Mouse (Mus musculus): ENCODE measurements around the gene Prkce.
A peak's percentile ranks its signal among the peaks of the same experiment; 100 is the strongest.

The Prkce gene

DNA sequence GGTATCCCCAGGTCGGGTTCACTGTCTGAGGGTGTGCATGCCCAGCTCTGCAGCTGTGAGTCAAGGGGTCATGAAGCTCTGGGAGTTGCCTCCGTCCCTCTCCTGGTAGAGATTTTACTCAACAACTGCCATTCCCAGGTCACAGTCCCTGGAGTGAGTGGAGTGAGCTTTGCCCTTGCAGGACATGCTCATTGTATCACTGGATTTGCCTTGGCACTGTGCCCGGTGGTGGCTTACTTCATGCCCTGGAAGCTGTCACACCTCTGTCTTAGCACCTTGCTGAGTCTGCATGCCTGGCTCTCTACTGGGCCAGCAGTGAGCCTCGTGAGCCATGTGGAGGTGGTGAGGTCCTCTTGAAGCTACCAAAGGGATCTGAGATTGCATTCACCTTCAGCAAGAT is 167.4 kb downstream of the Prkce start:
- no peak for DNase-seq (ENCODE audit: low spot score)

DNA sequence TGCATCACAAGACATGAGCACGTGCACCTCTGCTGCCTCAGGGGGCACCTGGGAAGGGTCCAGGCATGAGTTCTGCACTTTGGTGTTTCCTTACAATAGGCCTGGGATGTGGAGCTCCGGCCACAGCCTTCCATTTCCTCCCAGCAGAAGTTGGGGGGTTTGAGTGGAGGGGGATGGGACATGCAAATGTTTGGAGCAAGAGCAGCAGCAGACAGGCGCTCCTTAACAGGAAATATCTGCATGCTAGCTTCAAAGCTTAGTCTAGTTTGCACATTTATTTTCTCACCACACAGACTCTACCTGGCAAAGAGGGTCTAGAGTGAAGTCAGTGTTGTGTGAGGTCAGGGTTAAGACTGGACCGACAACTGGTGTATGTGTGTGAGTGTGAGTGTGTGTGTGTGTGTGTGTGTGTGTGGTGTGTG is 169.1 kb downstream of the Prkce start:
- DNase-seq (ENCODE audit: low spot score) = no peak

DNA sequence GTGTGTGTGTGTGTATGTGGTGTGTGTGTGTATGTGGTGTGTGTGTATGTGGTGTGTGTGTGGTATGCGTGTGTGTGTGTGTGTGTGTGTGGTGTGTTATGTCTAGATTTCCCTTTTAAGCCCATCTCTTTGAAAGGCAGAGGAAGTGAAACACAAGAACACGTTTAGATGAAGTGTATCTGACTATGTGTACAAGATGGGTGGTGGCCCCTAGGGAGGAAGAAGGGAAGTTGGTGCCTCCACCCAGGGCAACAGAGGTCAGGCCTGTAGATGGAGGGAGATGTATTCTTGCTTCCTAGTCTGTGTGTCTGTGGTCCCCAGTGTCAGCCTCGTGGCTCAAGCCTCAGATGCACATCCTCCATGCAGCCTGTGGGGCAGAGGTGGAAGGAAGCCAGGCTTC is 169.5 kb downstream of the Prkce start:
- DNase-seq (ENCODE audit: low spot score) = no peak

DNA sequence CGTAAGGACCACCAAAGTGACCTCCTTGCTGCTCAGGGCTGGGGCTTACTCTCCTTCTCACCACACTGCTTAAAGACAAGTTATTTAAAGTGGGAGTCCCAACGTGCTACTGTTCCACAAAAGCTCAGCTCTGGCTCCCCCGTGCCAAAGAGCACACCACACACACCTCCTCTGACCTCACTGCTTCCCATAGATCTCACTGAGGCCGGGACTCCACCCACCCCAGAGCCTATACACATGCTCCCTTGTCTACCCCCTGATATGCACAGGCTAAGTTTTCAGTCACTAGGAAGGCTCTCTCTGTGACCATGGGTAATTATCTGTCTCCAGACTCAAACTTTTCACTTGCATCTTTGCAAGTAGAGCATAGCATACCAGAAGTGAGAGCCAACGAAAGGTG is 170.7 kb downstream of the Prkce start:
- no peak for DNase-seq (ENCODE audit: low spot score)

DNA sequence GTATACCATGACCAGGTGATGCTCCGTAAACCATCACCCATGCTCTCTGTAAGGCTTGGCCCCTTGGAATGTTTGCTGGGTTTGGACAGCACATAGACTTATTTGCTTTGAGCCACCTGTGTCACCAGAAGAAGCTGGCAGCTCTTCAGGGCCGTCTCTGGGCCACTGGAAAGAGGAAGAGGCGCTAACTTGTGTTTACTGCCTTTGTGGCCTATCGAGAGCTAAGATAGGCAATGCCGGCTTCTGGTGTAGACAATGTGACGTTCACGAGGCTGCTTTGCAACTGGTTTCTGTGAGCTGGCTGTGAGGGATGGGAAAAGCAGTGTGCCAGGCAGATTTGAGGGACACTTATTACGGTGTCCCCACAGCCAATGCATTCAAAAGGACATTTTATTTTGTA is 176.4 kb downstream of the Prkce start:
- DNase-seq (ENCODE audit: low spot score) = no peak

DNA sequence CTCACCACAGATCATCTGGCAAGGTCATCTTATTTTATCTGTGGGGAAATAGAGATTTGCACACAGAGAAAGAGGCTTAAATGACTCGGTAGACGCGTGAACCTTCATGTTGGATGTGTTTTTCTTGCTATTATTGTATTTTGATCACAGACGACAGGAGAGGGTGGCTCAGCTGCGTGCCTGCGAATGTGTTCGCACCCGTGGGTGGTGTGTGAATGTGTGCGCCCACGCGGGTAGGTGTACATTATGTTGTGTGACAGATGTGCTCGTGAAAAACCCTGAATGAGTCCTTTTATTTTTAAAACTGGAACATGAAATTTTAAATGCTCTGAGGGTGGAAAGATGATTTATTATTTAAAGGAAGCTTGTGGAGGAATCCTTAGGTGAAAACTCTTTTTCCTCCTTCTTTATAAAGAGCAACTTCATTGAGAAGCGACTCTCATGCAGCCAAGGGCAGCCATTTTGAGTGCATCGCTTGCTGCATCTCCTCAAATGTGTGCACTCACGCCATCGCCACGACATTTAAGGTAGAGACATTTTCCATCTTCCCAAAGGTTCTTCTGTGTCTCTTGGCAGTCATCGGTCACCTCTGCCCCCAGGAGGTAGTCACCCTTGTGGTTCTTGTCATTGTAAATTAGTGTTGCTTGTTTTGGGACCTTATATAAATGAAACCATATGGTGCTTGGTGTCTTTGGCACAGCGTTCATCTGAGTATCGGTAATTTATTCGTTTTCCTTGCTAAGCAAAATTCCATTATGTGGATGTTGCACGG is 177.8 kb downstream of the Prkce start:
- DNase-seq (ENCODE audit: low spot score) = no peak

DNA sequence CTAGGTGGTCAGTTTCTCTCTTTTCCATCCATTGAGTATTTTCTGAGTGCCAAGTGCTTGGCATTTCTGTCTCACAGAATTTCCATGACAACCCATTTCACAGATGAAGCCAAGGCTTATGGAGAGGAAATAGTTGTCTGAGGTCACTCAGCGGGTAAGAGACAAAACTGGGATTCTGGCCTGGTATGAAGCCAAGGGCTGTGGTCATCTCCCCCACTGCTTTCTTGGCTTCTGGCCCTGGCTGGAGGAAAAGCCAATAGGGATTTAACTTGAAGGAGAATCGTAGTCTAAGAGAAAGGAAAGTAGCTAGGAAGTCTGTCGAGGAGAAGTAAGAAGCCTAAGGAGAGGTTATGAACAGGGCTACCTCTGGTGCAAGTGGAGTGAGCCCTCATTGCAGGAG is 182.7 kb downstream of the Prkce start:
- DNase-seq (ENCODE audit: low spot score) = peak; percentile 31

DNA sequence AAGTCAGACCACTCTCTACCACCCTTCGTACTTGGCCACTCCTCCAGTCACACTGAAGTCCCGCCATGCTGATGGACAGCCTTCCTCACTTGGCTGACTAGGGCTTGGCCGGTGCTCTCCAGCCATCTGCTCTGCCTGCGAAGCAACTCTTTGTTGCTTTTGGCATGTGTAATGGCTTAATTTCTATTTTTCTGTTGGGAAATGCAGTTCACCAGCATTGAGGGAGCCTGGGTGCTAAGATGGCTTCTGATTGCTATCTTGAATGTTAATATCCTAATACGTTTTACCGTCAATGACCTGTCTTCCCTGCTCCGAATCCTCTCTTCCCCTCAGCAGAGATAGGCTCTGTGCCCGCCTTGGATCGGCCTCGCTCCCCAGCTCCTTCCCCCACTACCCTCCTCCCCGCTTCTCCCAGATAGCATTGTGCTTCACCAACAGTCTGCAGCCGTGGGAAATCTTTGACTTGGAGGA is 183.2 kb downstream of the Prkce start:
- peak; percentile 44 for DNase-seq (ENCODE audit: low spot score)

DNA sequence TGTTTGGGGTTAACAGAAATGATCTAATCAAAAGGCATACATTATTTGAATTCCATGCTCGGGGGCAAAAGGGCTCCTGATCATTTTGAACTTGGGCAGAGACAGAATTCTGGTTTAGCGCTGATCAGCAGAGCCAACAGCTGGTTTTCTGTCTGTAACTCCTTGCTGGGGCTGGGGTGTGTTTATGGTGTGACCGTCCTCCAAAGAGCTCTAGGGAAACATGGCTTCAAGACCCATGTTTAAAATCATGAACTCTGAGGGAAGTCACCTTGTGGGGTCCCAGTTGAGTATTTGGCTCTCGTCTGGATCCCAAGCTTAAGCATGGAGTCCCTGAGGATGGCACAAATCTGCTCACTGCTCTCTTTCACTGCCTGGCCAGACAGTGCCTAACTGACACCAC is 183.7 kb downstream of the Prkce start:
- no peak for DNase-seq (ENCODE audit: low spot score)

DNA sequence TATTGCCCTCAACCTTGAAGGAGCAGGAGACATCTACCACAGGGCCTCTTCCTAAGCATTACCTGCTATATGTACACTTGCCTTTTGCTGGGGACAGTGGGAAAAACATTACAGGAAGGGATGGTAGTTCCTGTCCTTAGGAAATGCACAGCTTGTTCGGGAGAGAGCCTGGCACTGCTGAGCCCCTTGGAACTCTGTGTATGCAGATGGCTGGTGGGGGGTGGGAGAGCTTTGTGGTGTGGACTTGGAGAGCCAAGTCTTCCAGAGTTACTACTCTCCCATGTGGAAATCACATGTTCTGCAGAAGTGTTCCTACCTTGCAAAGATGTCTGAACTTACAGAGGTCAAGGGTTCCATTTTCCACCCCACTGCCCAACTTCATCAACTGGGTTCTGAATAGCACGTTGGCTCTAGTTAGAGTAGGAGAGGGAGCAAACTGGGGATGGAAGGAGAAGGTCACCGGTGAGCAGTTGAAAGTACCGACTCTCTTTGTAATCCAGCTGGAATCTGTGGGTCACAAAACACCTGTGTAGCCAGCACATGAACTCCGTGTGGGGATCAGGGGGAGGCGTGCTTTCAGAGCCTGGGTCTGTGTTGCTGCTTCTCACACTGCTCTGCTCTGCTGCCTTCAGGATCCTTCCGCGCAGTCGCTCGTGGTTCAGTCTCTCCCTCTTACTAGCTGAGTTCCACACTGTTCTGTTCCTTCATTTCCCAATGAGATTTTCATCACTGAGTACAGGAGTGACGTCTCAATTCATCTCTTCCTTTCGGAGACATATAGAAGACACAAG is 184.9 kb downstream of the Prkce start:
- DNase-seq (ENCODE audit: low spot score) = no peak

DNA sequence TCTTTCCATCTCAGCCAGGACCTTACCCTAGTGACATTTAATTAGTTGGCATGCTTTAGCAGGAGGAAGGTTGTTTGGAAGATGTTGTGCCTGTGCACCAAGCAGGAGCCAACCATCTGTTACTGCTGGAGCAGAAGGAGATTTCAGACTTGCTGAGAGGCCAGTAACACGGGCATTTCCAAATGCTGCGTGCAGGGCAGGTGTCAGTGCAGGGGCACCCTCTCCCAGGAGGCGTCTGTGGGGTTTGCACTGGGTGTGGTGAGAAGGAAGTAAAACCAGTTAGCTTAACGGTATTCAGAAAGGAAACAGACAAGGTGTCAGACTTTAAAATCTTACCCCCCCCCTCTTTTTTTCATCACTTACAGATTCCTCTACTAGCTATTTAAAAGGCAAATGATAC is 186.1 kb downstream of the Prkce start:
- no peak for DNase-seq (ENCODE audit: low spot score)

DNA sequence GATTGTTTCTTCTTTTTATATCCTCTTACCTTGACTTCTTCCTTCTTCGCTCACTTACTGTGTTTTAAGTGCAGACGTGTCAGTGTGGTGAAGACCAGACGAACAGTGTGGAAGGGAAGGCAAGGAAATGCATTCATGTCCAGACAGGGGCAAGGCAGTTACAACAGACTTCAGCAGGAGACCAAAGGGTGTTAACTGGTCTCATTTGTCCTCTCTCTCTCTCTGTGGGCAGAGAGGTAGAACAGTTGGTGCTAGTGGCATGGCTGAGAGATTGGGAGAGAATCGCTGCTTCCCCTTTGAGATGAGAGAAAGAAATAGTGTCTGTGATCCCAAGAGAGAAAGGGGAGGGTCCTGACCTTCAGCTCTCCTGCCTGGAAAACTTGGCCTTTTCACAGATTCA is 186.5 kb downstream of the Prkce start:
- no peak for DNase-seq (ENCODE audit: low spot score)

DNA sequence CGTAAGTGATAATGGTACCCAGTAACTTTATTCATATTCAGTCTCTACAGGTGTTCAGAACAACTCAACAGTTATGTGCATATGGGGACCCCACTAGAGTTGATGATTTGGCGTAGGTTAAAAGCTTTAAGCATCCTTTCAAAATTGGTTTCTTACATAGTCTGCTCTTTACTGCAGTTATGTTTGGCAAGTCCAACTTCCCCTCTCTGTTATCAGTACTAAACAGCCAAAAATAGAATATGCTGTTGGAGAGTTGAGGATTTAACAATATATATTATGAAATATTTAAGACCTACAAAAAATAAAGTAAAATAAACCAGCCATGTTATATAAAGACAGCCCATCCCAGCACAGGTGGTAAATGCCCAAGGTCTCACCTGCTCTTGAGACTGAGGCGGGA is 187.3 kb downstream of the Prkce start:
- DNase-seq (ENCODE audit: low spot score) = no peak

DNA sequence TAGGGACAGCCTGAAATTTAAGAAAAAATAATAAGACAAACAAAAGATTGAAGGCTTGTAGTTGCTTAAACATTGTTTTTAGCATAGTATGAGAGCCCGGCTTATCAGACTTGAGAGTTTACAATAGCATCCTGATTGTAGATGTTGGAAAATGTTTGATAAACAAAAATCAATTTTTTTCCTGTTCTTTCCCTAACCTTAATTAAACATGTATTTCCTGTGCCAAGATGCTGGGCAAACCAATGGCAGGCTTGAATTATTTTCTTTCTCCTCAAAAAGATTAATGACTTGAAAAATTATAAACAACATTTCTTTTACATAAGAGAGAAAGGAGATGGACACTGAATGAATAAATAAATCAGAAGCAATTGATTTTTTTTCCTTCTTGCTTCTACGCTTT is 187.7 kb downstream of the Prkce start:
- no peak for DNase-seq (ENCODE audit: low spot score)

DNA sequence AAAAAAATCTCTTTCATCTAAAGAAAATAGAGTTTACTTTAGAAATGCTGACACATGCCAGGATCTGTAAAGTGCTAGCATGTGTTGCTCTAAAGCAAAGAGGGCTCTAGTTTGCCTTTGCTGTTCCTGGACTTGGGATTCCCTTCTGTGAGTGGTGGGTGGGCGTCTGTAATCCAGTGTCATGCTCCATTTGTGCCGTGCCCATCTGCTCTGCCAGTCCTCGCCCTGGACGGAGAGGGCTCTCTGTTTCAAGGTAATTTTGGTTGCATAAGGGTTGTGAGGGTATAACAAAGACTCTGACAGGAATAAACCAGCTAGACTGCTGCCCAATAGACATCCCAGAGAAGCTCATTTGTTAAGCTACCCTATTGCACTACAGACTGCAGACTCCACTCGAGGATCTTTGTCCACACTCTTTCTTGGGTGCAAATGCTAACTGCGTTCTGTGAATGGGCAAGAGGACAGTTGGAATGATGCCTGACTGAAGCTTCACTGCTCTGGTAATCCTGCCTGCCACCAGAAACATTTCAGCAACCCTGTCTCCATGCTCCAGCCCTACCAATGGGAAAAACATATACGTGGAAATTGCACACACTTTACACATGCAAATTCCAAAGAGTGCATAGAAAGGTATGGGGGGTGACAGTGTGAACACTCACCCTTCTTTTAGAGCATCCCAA is 188.3 kb downstream of the Prkce start:
- no peak for DNase-seq (ENCODE audit: low spot score)

DNA sequence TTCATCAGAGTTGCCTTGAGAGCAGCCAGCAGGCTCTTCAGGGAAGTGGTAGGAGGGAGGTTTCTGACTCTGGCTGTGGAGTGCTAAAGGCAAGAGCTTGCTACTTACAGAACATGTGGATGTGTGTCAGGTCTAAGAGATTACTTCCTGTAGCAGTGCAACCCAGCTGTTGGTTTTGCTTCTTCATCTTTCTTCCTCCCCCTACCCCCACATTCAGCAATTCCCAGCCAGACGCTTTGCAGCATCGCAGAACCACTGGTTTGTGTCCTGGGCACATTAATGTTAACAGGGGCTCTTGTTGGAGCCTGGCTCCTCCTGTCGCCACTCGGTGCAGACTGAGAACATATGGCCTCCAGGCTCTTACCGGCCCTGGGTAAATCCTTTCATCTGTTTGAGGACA is 190.8 kb downstream of the Prkce start:
- no peak for DNase-seq (ENCODE audit: low spot score)

DNA sequence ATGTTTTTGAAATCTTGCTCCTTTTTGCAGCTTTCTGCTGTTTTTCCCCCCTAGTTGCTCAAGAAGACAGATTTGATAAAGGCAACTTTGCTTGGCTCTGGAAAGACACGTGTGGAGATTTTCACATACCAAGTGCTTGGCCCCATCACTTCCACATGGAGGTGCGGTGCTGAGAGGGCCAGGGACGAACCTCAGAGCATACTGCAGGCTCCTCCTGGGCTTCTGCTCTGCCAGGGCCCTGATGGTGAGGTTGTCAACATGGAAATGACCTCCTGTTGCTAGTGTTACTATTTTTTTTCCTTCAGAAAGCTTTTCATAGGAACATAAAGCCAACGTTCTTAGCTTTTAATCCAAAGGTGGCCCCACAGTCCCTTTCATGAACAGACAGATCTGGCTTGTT is 191.3 kb downstream of the Prkce start:
- DNase-seq (ENCODE audit: low spot score) = no peak

DNA sequence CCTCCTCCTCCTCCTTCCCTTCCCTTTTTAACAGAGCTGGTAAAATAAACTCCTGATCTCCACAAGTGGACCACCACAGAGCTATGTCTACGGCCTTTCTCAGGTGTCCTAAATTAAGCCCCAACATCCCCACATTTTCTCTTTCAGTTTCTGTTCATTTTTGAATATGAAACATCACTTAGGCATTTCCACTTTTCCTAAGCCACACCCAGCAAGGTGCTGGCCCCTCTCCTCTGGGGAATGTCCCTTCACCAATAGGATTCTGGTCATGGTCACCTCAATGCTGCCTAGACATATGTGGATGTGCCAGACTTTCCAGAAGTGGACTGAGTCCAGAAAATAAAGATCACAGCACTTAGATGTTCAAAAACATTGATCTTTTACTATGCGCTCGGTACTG is 193.3 kb downstream of the Prkce start:
- no peak for DNase-seq (ENCODE audit: low spot score)

DNA sequence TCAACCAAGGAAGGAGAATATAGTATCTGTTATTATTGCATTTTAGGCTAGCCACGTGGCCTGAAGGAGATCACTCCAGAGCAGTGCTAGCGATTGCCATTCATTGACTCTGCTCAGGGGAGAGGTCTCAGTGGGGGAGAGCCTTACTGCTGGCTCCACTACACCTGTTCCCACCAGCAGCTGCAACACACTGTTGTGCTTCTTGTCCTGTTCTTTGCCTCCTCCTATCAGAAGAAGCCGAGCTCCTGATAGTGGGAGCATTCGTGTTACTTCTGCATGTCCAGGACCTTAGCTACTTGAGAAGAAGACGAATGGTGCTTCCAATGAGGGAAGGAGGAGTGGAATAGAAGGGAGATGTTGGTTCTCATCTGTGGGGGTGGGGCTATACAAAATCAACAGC is 195.8 kb downstream of the Prkce start:
- no peak for DNase-seq (ENCODE audit: low spot score)

DNA sequence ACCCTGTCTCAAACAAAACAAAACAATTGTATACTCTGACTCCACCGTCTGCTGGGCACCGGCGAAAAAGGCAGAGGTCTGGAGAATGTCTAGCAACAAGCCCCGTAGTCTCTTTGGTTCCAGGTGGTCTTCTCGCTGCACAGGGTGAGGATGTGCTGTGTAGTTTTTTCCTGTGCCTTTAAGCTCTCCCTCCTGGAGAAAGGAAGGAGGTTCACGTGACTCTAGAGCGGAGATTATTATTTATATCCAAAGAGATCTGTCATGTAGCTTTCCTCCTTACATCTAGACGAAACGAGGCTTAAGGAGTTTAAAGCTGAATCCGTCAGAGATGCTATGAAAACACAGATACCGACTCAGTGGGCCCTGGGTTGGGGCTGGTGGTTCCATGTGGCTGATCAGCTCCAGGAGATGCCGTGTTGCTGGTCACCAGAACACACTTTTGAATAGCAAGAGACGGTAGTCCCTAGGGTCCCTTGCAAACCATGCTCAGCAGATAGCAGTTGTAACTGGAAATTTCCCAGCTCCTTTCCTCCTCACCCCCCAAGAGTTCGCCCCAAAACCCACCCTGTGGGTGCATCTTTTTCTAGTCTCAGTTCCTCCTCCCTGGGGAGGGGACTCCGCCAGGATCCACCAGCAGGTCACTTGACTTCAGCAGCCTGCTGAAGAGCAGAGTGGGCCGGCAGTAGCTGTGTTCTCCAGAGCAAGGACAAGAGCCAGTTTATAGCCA is 196.9 kb downstream of the Prkce start:
- no peak for DNase-seq (ENCODE audit: low spot score)

DNA sequence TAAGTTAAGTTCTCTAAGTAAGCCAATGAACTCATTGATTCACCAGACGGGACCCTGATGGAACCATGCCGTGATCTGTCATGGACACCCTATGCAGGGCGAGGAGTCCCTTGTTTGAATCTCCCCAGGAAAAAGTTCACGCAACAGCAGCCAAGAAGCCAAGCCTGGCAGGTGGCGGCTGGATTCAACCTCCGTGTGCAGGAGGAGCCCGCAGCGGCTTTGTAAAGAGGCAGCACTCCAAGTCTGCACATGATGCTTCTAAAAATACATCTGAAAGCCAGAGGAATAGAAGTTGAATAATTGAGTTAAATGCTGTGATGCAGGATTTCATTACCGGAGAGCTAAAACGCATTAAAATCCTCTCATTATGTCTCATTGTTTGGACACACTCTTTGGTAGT is 199.3 kb downstream of the Prkce start:
- DNase-seq (ENCODE audit: low spot score) = no peak

DNA sequence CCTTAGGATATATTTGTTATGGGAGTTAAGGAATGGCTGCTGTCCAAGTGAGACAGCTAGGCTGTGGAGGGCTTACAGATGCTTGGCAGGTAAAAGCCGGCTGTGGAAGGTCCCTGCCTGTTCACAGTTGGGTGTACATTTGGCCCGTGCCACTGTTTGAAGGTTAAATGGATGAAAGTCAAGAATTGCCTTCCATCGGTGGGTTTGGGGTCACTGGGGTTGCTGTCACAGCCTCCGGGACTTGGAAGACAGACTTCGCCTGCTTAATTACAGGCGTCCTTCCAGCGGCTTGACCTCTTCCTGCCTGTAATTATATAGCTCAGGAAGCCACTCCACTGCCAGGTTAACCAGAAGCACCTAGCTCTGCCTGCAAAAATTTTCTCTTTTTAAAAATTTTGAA is 200.1 kb downstream of the Prkce start:
- no peak for DNase-seq (ENCODE audit: low spot score)
